Mouse (Mus musculus): ENCODE measurements at regions not wholly inside any gene's neighbourhood (a gene's known extent, or its start where the extent isn't known, plus 50 kb on each side); places are given as distances from the start of the nearest gene placed in this dataset.

- no peak overlapping the region for H3K4me3 ChIP-seq (ENCODE audit: low read depth, low read length)
- no peak for ATAC-seq (replicated peaks; ENCODE audit: insufficient number of reproducible peaks, low FRiP score, low TSS enrichment, low read depth)
- H3K4me2 ChIP-seq (ENCODE audit: low read depth, low read length) = no peak overlapping the region
- no peaks in the 10 kb centered on the region for H3K9me3 ChIP-seq (replicated peaks; ENCODE audit: control insufficient read depth, low read length)
- no peaks in the 10 kb centered on the region for H3K27me3 ChIP-seq (ENCODE audit: control insufficient read depth, insufficient read depth, low read length)
- H3K36me3 ChIP-seq (replicated peaks; ENCODE audit: control insufficient read depth, insufficient read depth, low read depth, low read length) = no peaks in the 10 kb centered on the region
- no peak overlapping the region for H3K9ac ChIP-seq (replicated peaks; ENCODE audit: low read length)
- H3K27ac ChIP-seq (replicated peaks; ENCODE audit: low read depth, low read length) = no peak overlapping the region
- no peaks in the 10 kb centered on the region for H3K4me1 ChIP-seq (ENCODE audit: control insufficient read depth, insufficient read depth, low read length)
- 74% methylated on average over 3 of the region's 3 CpGs for WGBS
- DNase-seq (ENCODE audit: low spot score) = no peak
Measured at GRCm38 (mm10) chr5:148775232-148775631, 153.9 kb downstream of the Katnal1 start.

- Histone ChIP-seq H3K9ac (replicated peaks; ENCODE audit: low read length) (no peak overlapping the region), H3K27ac (replicated peaks; ENCODE audit: low read depth, low read length) (no peak overlapping the region), H3K36me3 (replicated peaks; ENCODE audit: control insufficient read depth, insufficient read depth, low read depth, low read length) (no peaks in the 10 kb centered on the region), H3K4me1 (ENCODE audit: control insufficient read depth, insufficient read depth, low read length) (no peaks in the 10 kb centered on the region), H3K4me2 (ENCODE audit: low read depth, low read length) (no peak overlapping the region), H3K4me3 (ENCODE audit: low read depth, low read length) (no peak overlapping the region), H3K27me3 (ENCODE audit: control insufficient read depth, insufficient read depth, low read length) (no peaks in the 10 kb centered on the region), H3K9me3 (replicated peaks; ENCODE audit: control insufficient read depth, low read length) (no peaks in the 10 kb centered on the region)
- WGBS = 66% methylated on average over 3 of the region's 3 CpGs
- DNase-seq (ENCODE audit: low spot score) = no peak
- no peak for ATAC-seq (replicated peaks; ENCODE audit: insufficient number of reproducible peaks, low FRiP score, low TSS enrichment, low read depth)
Measured at GRCm38 (mm10) chr5:148774446-148774845, 154.7 kb downstream of the Katnal1 start.

DNA sequence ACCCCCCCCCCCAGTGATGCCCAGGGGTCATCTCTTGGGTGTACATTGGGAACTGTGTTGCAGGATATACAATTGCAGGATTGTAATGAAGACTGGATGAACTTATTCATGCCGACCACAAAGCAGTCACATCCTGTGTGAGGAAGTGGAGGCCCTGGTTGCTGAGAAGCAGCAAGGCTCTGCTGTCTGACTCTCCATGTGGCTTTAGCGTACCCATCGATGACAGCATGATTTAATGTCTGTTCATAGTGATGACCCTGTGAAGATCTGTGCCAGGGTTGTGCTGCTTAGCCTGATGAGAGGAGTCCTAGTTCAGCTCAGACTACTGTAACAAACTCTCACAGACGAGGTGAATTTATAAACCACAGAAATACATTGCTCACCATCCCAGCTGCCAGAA, 159.7 kb downstream of the Katnal1 start:
- ATAC-seq (replicated peaks; ENCODE audit: insufficient number of reproducible peaks, low FRiP score, low TSS enrichment, low read depth) (no peak), DNase-seq (ENCODE audit: low spot score) (no peak)
- no peak overlapping the region for H3K27ac ChIP-seq (replicated peaks; ENCODE audit: low read depth, low read length)
- WGBS = 79% methylated on average over 4 of the region's 4 CpGs
- no peak overlapping the region for H3K9ac ChIP-seq (replicated peaks; ENCODE audit: low read length)
- H3K4me1 ChIP-seq (ENCODE audit: control insufficient read depth, insufficient read depth, low read length) = no peaks in the 10 kb centered on the region
- H3K27me3 ChIP-seq (ENCODE audit: control insufficient read depth, insufficient read depth, low read length) = no peaks in the 10 kb centered on the region
- no peaks in the 10 kb centered on the region for H3K9me3 ChIP-seq (replicated peaks; ENCODE audit: control insufficient read depth, low read length)
- H3K4me2 ChIP-seq (ENCODE audit: low read depth, low read length) = no peak overlapping the region
- no peaks in the 10 kb centered on the region for H3K36me3 ChIP-seq (replicated peaks; ENCODE audit: control insufficient read depth, insufficient read depth, low read depth, low read length)
- H3K4me3 ChIP-seq (ENCODE audit: low read depth, low read length) = no peak overlapping the region

DNA sequence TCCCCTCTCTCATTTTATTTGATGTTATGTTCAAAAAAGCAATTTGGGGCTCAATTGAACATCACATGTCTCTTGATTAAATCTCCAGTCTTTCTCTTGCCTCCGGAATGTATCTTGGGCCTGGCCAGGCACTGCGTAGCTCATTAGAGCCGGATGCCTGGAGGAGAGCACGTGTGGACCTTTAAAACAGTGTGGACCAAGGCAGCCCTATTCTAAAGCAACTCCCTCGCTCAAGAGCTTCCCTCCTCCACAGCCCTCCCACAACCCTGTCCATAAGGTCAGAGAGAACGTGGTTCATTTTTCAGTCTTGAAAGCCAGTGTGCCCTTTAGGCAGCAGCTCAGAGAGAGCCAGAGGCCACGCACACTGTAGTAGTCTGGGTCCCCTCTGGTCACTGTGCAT, 160.8 kb downstream of the Katnal1 start:
- Histone ChIP-seq H3K27ac (replicated peaks; ENCODE audit: low read depth, low read length) (no peak overlapping the region), H3K9ac (replicated peaks; ENCODE audit: low read length) (no peak overlapping the region), H3K4me1 (ENCODE audit: control insufficient read depth, insufficient read depth, low read length) (no peaks in the 10 kb centered on the region), H3K9me3 (replicated peaks; ENCODE audit: control insufficient read depth, low read length) (no peaks in the 10 kb centered on the region), H3K4me2 (ENCODE audit: low read depth, low read length) (no peak overlapping the region), H3K4me3 (ENCODE audit: low read depth, low read length) (no peak overlapping the region), H3K27me3 (ENCODE audit: control insufficient read depth, insufficient read depth, low read length) (no peaks in the 10 kb centered on the region), H3K36me3 (replicated peaks; ENCODE audit: control insufficient read depth, insufficient read depth, low read depth, low read length) (no peaks in the 10 kb centered on the region)
- ATAC-seq (replicated peaks; ENCODE audit: insufficient number of reproducible peaks, low FRiP score, low TSS enrichment, low read depth) (no peak), DNase-seq (ENCODE audit: low spot score) (no peak)
- WGBS = 72% methylated on average over 7 of the region's 7 CpGs

DNA sequence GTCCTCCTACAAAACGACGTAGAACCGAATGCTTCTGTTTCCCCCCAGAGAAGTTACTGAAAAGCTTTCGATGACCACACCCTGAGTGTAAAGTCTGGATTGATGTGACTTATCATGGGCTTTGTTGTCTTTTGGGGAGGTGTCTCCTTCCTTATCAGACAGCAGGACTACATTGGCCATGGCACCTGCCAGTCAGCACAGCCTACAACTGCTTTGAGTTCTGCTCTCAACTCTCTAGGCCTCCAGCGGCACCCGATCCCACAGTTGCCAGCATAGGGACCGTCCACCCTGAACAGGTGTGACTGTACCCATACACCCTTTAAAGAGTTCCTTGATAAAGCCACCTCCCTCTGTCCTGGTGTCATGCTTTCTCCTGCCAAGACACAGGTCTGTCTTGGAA, 163.1 kb downstream of the Katnal1 start:
- Histone ChIP-seq H3K9ac (replicated peaks; ENCODE audit: low read length) (no peak overlapping the region), H3K9me3 (replicated peaks; ENCODE audit: control insufficient read depth, low read length) (no peaks in the 10 kb centered on the region), H3K36me3 (replicated peaks; ENCODE audit: control insufficient read depth, insufficient read depth, low read depth, low read length) (no peaks in the 10 kb centered on the region), H3K27ac (replicated peaks; ENCODE audit: low read depth, low read length) (no peak overlapping the region), H3K4me3 (ENCODE audit: low read depth, low read length) (no peak overlapping the region), H3K27me3 (ENCODE audit: control insufficient read depth, insufficient read depth, low read length) (no peaks in the 10 kb centered on the region), H3K4me2 (ENCODE audit: low read depth, low read length) (no peak overlapping the region), H3K4me1 (ENCODE audit: control insufficient read depth, insufficient read depth, low read length) (no peaks in the 10 kb centered on the region)
- ATAC-seq (replicated peaks; ENCODE audit: insufficient number of reproducible peaks, low FRiP score, low TSS enrichment, low read depth) = no peak
- DNase-seq (ENCODE audit: low spot score) = no peak
- WGBS = 93% methylated on average over 7 of the region's 7 CpGs

GRCm38 (mm10) chr5:148760108-148760507, 169.0 kb downstream of the Katnal1 start:
- H3K27ac ChIP-seq (replicated peaks; ENCODE audit: low read depth, low read length) = no peak overlapping the region
- H3K9ac ChIP-seq (replicated peaks; ENCODE audit: low read length) = no peak overlapping the region
- DNase-seq (ENCODE audit: low spot score) = no peak
- H3K9me3 ChIP-seq (replicated peaks; ENCODE audit: control insufficient read depth, low read length) = no peaks in the 10 kb centered on the region
- no peaks in the 10 kb centered on the region for H3K36me3 ChIP-seq (replicated peaks; ENCODE audit: control insufficient read depth, insufficient read depth, low read depth, low read length)
- H3K4me2 ChIP-seq (ENCODE audit: low read depth, low read length) = no peak overlapping the region
- no peaks in the 10 kb centered on the region for H3K27me3 ChIP-seq (ENCODE audit: control insufficient read depth, insufficient read depth, low read length)
- no peak overlapping the region for H3K4me3 ChIP-seq (ENCODE audit: low read depth, low read length)
- ATAC-seq (replicated peaks; ENCODE audit: insufficient number of reproducible peaks, low FRiP score, low TSS enrichment, low read depth) = no peak
- WGBS = 67% methylated on average over 9 of the region's 9 CpGs
- no peaks in the 10 kb centered on the region for H3K4me1 ChIP-seq (ENCODE audit: control insufficient read depth, insufficient read depth, low read length)

DNA sequence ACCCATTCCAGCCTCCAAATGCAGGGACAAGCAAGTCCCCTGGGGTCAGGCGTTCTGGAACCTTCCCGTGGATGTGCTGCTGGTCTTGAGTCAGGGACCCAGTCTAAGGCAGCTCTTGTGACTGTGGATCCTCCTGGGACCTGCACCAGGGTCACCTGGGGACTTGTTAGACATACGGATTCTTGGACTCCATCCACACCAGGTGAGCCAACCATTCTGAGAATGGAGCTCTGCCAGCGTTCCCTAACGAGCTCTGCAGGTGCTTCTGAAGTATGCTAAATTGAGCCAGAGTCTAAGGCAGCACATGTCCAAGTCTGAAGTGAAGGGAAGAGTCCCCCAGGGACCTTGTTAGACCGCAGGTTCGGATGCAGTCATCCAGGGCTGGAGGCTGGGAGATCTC, 170.3 kb downstream of the Katnal1 start:
- Histone ChIP-seq H3K27me3 (ENCODE audit: control insufficient read depth, insufficient read depth, low read length) (no peaks in the 10 kb centered on the region), H3K9me3 (replicated peaks; ENCODE audit: control insufficient read depth, low read length) (no peaks in the 10 kb centered on the region), H3K9ac (replicated peaks; ENCODE audit: low read length) (no peak overlapping the region), H3K36me3 (replicated peaks; ENCODE audit: control insufficient read depth, insufficient read depth, low read depth, low read length) (no peaks in the 10 kb centered on the region), H3K4me1 (ENCODE audit: control insufficient read depth, insufficient read depth, low read length) (no peaks in the 10 kb centered on the region), H3K27ac (replicated peaks; ENCODE audit: low read depth, low read length) (no peak overlapping the region), H3K4me3 (ENCODE audit: low read depth, low read length) (no peak overlapping the region), H3K4me2 (ENCODE audit: low read depth, low read length) (no peak overlapping the region)
- 70% methylated on average over 7 of the region's 7 CpGs for WGBS
- ATAC-seq (replicated peaks; ENCODE audit: insufficient number of reproducible peaks, low FRiP score, low TSS enrichment, low read depth) (no peak), DNase-seq (ENCODE audit: low spot score) (no peak)

GRCm38 (mm10) chr5:148757715-148758114, 171.4 kb downstream of the Katnal1 start:
- no peak for DNase-seq (ENCODE audit: low spot score)
- no peak for ATAC-seq (replicated peaks; ENCODE audit: insufficient number of reproducible peaks, low FRiP score, low TSS enrichment, low read depth)
- no peak overlapping the region for H3K4me3 ChIP-seq (ENCODE audit: low read depth, low read length)
- 71% methylated on average over 5 of the region's 5 CpGs for WGBS
- no peak overlapping the region for H3K9ac ChIP-seq (replicated peaks; ENCODE audit: low read length)
- H3K36me3 ChIP-seq (replicated peaks; ENCODE audit: control insufficient read depth, insufficient read depth, low read depth, low read length) = no peaks in the 10 kb centered on the region
- H3K27ac ChIP-seq (replicated peaks; ENCODE audit: low read depth, low read length) = no peak overlapping the region
- H3K9me3 ChIP-seq (replicated peaks; ENCODE audit: control insufficient read depth, low read length) = no peaks in the 10 kb centered on the region
- no peaks in the 10 kb centered on the region for H3K4me1 ChIP-seq (ENCODE audit: control insufficient read depth, insufficient read depth, low read length)
- no peaks in the 10 kb centered on the region for H3K27me3 ChIP-seq (ENCODE audit: control insufficient read depth, insufficient read depth, low read length)
- H3K4me2 ChIP-seq (ENCODE audit: low read depth, low read length) = no peak overlapping the region
